Mouse (Mus musculus) lung, postnatal 4 days (tissue): ENCODE results near the gene Ric1.

Experiments
- DNase-seq, 2 experiments: peaks; one replicate each; pipeline ENCODE4 v3.0.0; 2021

The Ric1 gene

DNA sequence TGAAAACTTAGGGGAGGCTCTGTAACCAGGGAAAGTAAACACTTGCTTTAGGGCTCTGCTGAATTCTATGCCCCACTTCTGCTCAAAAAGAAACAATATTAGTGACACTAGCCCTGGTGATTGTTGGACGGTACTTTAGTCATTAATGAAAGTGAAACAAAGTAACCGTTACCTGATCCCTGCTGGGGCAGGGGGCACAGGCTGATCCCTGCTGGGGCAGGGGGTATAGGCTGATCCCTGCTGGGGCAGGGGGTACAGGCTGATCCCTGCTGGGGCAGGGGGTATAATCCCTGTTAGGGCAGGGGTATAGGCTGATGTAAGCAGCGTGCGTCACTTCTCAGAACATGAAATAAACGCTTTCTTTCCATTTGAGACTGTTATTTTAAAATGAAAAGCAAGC is 119.4 kb downstream of the Ric1 start:
- DNase-seq, result no peak

- no peak for DNase-seq
Measured at GRCm38 (mm10) chr19:29642211-29642610, 120.1 kb downstream of the Ric1 start.

GRCm38 (mm10) chr19:29643194-29643922 is 121.3 kb downstream of the Ric1 start:
- DNase-seq, result no peak

- DNase-seq, result no peak
Measured at GRCm38 (mm10) chr19:29644747-29645146, 122.7 kb downstream of the Ric1 start.

GRCm38 (mm10) chr19:29647651-29648549 is 125.8 kb downstream of the Ric1 start, which contains the start of gene Ermp1:
Gene Ermp1, minus strand, starts transcription at chr19:29648415.
- peak; percentile 94 to 98 for DNase-seq

GRCm38 (mm10) chr19:29648550-29648914 is 126.5 kb downstream of the Ric1 start:
- no peak for DNase-seq

DNA sequence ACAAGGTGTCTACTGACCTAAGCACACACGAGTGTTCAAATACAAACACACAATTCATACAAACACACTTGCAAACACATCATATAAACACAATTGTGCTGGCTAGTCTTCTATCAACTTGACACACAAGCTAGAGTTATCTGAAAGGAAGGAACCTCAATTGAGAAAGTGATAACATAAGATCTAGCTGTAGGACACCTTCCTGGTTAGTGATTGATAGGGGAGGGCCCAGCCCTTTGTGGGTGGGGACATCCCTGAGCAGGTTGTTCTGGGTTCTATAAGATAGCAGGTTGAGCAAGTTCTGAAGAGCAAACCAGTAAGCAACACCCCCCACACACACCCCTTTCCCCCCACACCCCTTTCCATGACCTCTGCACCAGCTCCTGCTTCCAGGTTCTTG is 127.6 kb downstream of the Ric1 start:
- DNase-seq, result no peak

DNA sequence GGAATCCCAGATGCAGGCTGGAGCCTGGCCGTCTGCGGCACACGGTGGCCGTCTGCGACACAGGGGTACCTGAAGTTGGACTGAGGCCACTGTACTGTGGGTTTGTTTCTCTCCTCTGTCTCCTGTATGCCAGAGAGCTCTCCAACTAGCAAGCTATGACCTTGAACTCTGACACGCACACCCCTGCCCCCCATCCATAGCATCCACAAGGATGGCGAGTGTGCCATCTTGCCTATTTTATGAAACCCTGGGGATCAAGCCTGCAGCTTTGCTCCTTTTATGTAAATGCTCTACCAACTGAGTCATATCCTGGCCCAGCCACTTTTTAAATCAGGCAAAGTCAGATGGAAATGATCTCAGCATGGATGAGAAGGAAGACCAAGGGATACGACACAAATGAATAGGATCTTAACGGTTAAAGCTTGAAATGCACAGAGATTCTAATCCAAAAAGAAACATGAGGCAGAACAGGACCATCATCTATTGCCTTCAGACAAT is 131.7 kb downstream of the Ric1 start:
- DNase-seq, result no peak

DNA sequence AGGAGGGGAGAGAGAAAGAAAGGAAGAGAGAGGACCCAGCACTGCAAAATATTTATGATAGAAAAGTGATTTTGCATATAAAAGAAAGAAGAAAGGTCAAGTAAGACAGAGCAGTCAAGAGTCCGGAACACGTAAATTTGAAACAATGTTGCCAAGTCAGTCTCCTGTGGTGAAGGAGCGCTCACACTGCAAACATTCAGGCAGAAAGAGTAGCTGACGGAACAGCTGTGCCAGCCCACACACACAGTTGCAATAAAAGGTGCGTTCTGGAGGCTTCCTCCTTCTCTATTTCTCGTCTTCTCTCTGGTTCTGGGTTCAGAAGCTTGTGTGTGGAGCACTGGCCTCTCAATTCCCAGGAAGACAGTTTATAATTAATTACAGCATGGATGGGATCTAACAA is 133.1 kb downstream of the Ric1 start:
- no peak for DNase-seq

DNA sequence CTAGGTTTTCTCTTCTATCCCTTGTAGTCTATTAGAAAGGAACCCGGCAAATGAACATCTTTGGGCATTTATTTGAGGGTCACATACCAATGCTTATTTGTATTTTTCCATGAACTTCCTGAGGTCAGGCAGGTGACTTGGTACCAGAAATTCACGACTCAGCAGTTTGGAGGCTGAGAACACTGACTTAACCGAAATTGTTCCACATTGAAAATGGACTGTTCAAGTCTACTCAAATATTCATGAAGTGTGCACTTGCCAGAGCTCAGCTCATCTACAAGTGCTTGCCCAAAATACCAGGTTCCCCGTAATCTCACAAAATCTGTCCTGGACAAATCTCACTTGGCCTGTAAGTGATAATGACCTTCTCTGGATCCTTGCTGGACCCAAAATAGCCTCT is 133.9 kb downstream of the Ric1 start:
- no peak for DNase-seq
